In genomic region chr6:91750976-91751375, GRCm38 (mm10) we compare ENCODE assay signal across 10 mouse cellular contexts.
DNase-seq lines count a peak whose midpoint lies in the region; ATAC-seq and TF ChIP-seq lines count a peak whose summit lies in the region.
"Had no signal": no experiment of that assay in that cellular context is flagged by ENCODE, and none has a peak within 500 bp of the region (broad histone marks: within the 10 kb centered on the region; RNA-seq: fewer than 3 reads in every experiment).

No protein-coding gene starts in this region.

- peak; percentile 37 for DNase-seq in gastrocnemius, adult 18-20 months (ENCODE audit: low spot score)
- DNase-seq in gastrocnemius, adult 8-10 months (ENCODE audit: low spot score in 2 of 2) = no peak
- peak; percentile 35 for DNase-seq in lung, embryonic 14.5 days
- no peak for DNase-seq in lung, postnatal 25 days (ENCODE audit: low spot score)
- no peak for DNase-seq in brain, embryonic 14.5 days (ENCODE audit: low read depth)
- no peak for DNase-seq in natural killer cell, adult 2 months (ENCODE audit: low spot score in 2 of 2)
- no peak for DNase-seq in right cerebral cortex, postnatal 10 days (ENCODE audit: low spot score in 2 of 2)

- no peaks in the 10 kb centered on the region for H3K4me1 ChIP-seq in lung, embryonic 14.5 days (ENCODE audit: insufficient read depth)
- H3K4me1 ChIP-seq in stomach, embryonic 14.5 days (ENCODE audit: control insufficient read depth, insufficient read depth, low read length) = no peaks in the 10 kb centered on the region

- TF ChIP-seq POLR2A in brain, embryonic 14.5 days (IDR thresholded peaks at IDR 0.05; ENCODE audit: borderline replicate concordance, extremely low read depth, insufficient read depth, insufficient read length, poor library complexity, severe bottlenecking) = no peak

- H3K4me3 ChIP-seq in lung, embryonic 14.5 days (ENCODE audit: low read depth, low read length) = no peak overlapping the region
- H3K4me3 ChIP-seq in stomach, embryonic 14.5 days (ENCODE audit: low read depth, low read length) = no peak overlapping the region

- H3K9ac ChIP-seq in lung, embryonic 14.5 days = no peak overlapping the region
- no peak overlapping the region for H3K9ac ChIP-seq in stomach, embryonic 14.5 days (replicated peaks; ENCODE audit: low read depth, low read length)

- WGBS in lung, embryonic 14.5 days = 78% methylated on average over 3 of the region's 3 CpGs
- whole genome bisulfite sequencing in stomach, embryonic 14.5 days = 68% methylated on average over 3 of the region's 3 CpGs

- H3K4me2 ChIP-seq in lung, embryonic 14.5 days = no peak overlapping the region
- H3K4me2 ChIP-seq in stomach, embryonic 14.5 days (replicated peaks; ENCODE audit: low read depth, low read length) = no peak overlapping the region

- H3K27me3 ChIP-seq in lung, embryonic 14.5 days (ENCODE audit: insufficient read depth, low read length) = no peaks in the 10 kb centered on the region
- H3K27me3 ChIP-seq in stomach, embryonic 14.5 days (ENCODE audit: control insufficient read depth, insufficient read depth, low read length) = no peaks in the 10 kb centered on the region

- H3K36me3 ChIP-seq in lung, embryonic 14.5 days (ENCODE audit: insufficient read depth) = peaks cover 49% of the 10 kb centered on the region; the same call in 1 of the 2 replicates
- H3K36me3 ChIP-seq in stomach, embryonic 14.5 days (ENCODE audit: control insufficient read depth, insufficient read depth, low read length) = peaks cover 39% of the 10 kb centered on the region

- no peaks in the 10 kb centered on the region for H3K9me3 ChIP-seq in lung, embryonic 14.5 days (ENCODE audit: low read depth, low read length)
- no peaks in the 10 kb centered on the region for H3K9me3 ChIP-seq in stomach, embryonic 14.5 days (ENCODE audit: control insufficient read depth, low read depth, low read length)

- no peak overlapping the region for H3K27ac ChIP-seq in lung, embryonic 14.5 days (ENCODE audit: low read depth)
- no peak overlapping the region for H3K27ac ChIP-seq in stomach, embryonic 14.5 days (ENCODE audit: low read length)
- H3K27ac ChIP-seq: macrophage had no signal

- peak; percentile 41 for TF ChIP-seq CTCF in lung, embryonic 14.5 days (IDR thresholded peaks at IDR 0.05; ENCODE audit: low read depth)
- peak; percentile 47; the same call in 1 of the 2 replicates for TF ChIP-seq CTCF in brain, embryonic 14.5 days (IDR thresholded peaks at IDR 0.05; ENCODE audit: borderline replicate concordance, extremely low read depth, insufficient read depth, insufficient read length)

- no peak for ATAC-seq in lung, embryonic 14.5 days (ENCODE audit: insufficient read depth)
- 0 out of 2 replicates have a peak, but pooled peaks have one; percentile 33 for ATAC-seq in stomach, embryonic 14.5 days (ENCODE audit: insufficient number of reproducible peaks, insufficient read depth, low FRiP score, low read depth)
- ATAC-seq: activated CD4-positive, CD25-positive, alpha-beta regulatory T cell, adult 4 months had no signal

Comparison
In these comparisons a context has a peak if more than half of its experiments do, and no peak if none do; other contexts are left out.
1. DNase-seq: peak in gastrocnemius, adult 18-20 months (single experiment) and lung, embryonic 14.5 days (single experiment); none in gastrocnemius, adult 8-10 months (0 of 2), lung, postnatal 25 days (single experiment), brain, embryonic 14.5 days (single experiment), natural killer cell, adult 2 months (0 of 2) and right cerebral cortex, postnatal 10 days (0 of 2).